9 mouse cellular contexts compared by ENCODE assay signal in the genomic region with DNA sequence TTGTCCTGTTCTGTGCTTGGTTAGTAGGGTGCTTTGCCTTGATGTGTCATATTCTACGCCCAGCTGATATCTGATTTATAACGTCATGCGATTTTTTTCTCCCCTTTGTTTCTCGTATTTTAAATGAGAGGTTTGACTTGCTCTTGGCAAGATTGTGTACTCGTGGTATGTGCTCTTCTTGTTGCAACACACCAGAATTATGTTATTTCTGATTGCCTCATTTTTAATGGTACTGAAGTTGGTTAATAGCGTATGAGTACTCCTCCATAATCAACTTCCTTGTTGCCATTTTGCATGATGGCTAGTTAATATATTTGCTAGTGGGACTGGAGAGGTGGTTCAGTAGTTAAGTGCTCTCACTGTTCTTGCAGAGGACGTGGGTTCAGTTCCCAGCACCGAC.
"Had no signal": no experiment of that assay in that cellular context is flagged by ENCODE, and none has a peak within 500 bp of the region (broad histone marks: within the 10 kb centered on the region; RNA-seq: fewer than 3 reads in every experiment).

No protein-coding gene starts in this region.

- DNase-seq: liver, embryonic 13.5 days; liver, postnatal 0 days; lung, embryonic 14.5 days; right cerebral cortex, postnatal 25 days; right cerebral cortex, postnatal 4 days; spleen, adult 18-20 months; thymus, adult 18-20 months; thymus, postnatal 25 days; thymus, postnatal 4 days had no signal
